ENCODE assay signal across 10 mouse cellular contexts in the genomic region with DNA sequence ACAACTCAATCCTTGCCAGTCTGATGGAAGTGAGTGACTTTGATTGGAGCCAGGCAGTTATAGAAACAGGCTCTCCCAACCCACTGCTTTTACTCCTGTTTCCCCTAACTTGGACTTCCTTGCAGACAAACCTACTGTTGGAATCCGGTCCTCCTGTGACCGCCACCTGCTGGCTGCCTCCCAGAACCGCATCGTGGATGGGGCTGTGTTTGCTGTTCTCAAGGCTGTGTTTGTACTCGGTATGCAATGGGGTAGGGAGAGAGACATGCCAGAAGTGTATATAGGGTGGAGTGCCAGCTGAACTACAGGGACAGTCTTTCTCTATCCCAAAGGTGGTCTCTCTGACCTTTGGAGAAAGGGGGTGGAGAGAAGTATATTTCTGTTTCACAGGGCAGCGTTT. TPM values are rescaled to one million over a fixed set of nuclear protein-coding genes. Genes with fewer than 3 reads are reported as not detected.
DNase-seq lines count a peak whose midpoint lies in the region; ATAC-seq and TF ChIP-seq lines count a peak whose summit lies in the region.
"Had no signal": no experiment of that assay in that cellular context is flagged by ENCODE, and none has a peak within 500 bp of the region (broad histone marks: within the 10 kb centered on the region; RNA-seq: fewer than 3 reads in every experiment).

No protein-coding gene starts in this region.

- no peak for TF ChIP-seq POLR2A in liver, adult 2 months (IDR thresholded peaks at IDR 0.05; ENCODE audit: extremely low read depth, insufficient read depth, low read length)

- peaks cover 98% of the 10 kb centered on the region for H3K36me3 ChIP-seq in embryonic facial prominence, embryonic 10.5 days (replicated peaks)
- H3K36me3 ChIP-seq in hindbrain, embryonic 16.5 days (ENCODE audit: control insufficient read depth, insufficient read depth, low read length) = peaks cover 15% of the 10 kb centered on the region
- peaks cover 17% of the 10 kb centered on the region; the same call in 1 of the 2 replicates for H3K36me3 ChIP-seq in liver, adult 2 months (ENCODE audit: control insufficient read depth, insufficient read depth, low read length)

- peak; percentile 51 to 61 for DNase-seq in right cerebral cortex, adult 2 months (ENCODE audit: low spot score in 2 of 2)
- DNase-seq in right cerebral cortex, adult 18-20 months = no peak
- peak; percentile 47 for DNase-seq in adipocyte (ENCODE audit: low spot score)
- DNase-seq in embryonic facial prominence, embryonic 10.5 days (ENCODE audit: low spot score) = peak; percentile 67
- no peak for DNase-seq in liver, adult 2 months (ENCODE audit: extremely low read depth, low read depth, low spot score)
- DNase-seq in thymus, postnatal 36 days = peak; percentile 69 to 70

- no peaks in the 10 kb centered on the region for H3K79me2 ChIP-seq in liver, adult 2 months (ENCODE audit: control insufficient read depth, insufficient read depth, low read length)

- no peak overlapping the region for H3K9ac ChIP-seq in hindbrain, embryonic 16.5 days (ENCODE audit: low read depth, low read length)
- H3K9ac ChIP-seq in liver, adult 2 months (ENCODE audit: low read depth, low read length) = no peak overlapping the region
- H3K9ac ChIP-seq: heart, embryonic 13.5 days had no signal

- WGBS in embryonic facial prominence, embryonic 10.5 days = 29% methylated on average over 6 of the region's 6 CpGs
- 29% methylated on average over 6 of the region's 6 CpGs for WGBS in hindbrain, embryonic 16.5 days
- 24% methylated on average over 6 of the region's 6 CpGs for WGBS in liver, adult 2 months

- H3K4me2 ChIP-seq in hindbrain, embryonic 16.5 days (ENCODE audit: low read length) = no peak overlapping the region
- H3K4me2 ChIP-seq: heart, embryonic 13.5 days had no signal

- H3K27ac ChIP-seq in embryonic facial prominence, embryonic 10.5 days (replicated peaks) = no peak overlapping the region
- no peak overlapping the region for H3K27ac ChIP-seq in hindbrain, embryonic 16.5 days (ENCODE audit: low read depth, low read length)
- H3K27ac ChIP-seq in liver, adult 2 months (replicated peaks; ENCODE audit: insufficient read depth, low read depth, low read length) = no peak overlapping the region
- H3K27ac ChIP-seq: heart, embryonic 13.5 days had no signal

- H3K4me3 ChIP-seq in embryonic facial prominence, embryonic 10.5 days = no peak overlapping the region
- no peak overlapping the region for H3K4me3 ChIP-seq in hindbrain, embryonic 16.5 days (ENCODE audit: low read length)
- H3K4me3 ChIP-seq in liver, adult 2 months (ENCODE audit: insufficient read depth, low read depth, low read length) = no peak overlapping the region
- H3K4me3 ChIP-seq: heart, embryonic 13.5 days had no signal

- TF ChIP-seq CTCF in liver, adult 2 months (IDR thresholded peaks at IDR 0.05; ENCODE audit: low read depth, low read length) = peak; percentile 79

- H3K4me1 ChIP-seq in embryonic facial prominence, embryonic 10.5 days = no peaks in the 10 kb centered on the region
- no peaks in the 10 kb centered on the region for H3K4me1 ChIP-seq in hindbrain, embryonic 16.5 days (ENCODE audit: control insufficient read depth, insufficient read depth, low read depth, low read length)
- H3K4me1 ChIP-seq in liver, adult 2 months (ENCODE audit: control insufficient read depth, insufficient read depth, low read length) = no peaks in the 10 kb centered on the region

- no peaks in the 10 kb centered on the region for H3K9me3 ChIP-seq in embryonic facial prominence, embryonic 10.5 days
- H3K9me3 ChIP-seq in hindbrain, embryonic 16.5 days (ENCODE audit: control insufficient read depth, low read length) = no peaks in the 10 kb centered on the region
- H3K9me3 ChIP-seq: heart, embryonic 13.5 days had no signal

- H3K27me3 ChIP-seq in embryonic facial prominence, embryonic 10.5 days (replicated peaks; ENCODE audit: low read depth, poor library complexity, severe bottlenecking) = peaks cover 91% of the 10 kb centered on the region
- H3K27me3 ChIP-seq in hindbrain, embryonic 16.5 days (replicated peaks; ENCODE audit: control insufficient read depth, insufficient read depth, low read length) = no peaks in the 10 kb centered on the region
- no peaks in the 10 kb centered on the region for H3K27me3 ChIP-seq in liver, adult 2 months (ENCODE audit: control insufficient read depth, insufficient read depth, low read length)
- H3K27me3 ChIP-seq: heart, embryonic 13.5 days had no signal

- ATAC-seq in hindbrain, embryonic 16.5 days = peak; percentile 68
- peak; percentile 61; the same call in 1 of the 2 replicates for ATAC-seq in monocyte, adult 5-6 weeks (replicated peaks; ENCODE audit: insufficient number of reproducible peaks, low FRiP score, low TSS enrichment, poor library complexity, severe bottlenecking)

RNA-seq across cellular contexts. Expression of a gene that starts 11.7 kb away (rescaled TPM):
- polyA plus RNA-seq in embryonic facial prominence, embryonic 10.5 days (2016; fragmentation: Nextera tagmentation; extraction: Ambion mirVana) = 37.7 and 39.0 TPM in 2 replicates
- polyA plus RNA-seq in hindbrain, embryonic 16.5 days (2015; fragmentation: Nextera tagmentation; extraction: Ambion mirVana) = 17.6 and 25.2 TPM in 2 replicates
- 8.1 and 13.8 TPM in 2 replicates for total RNA-seq in liver, adult 2 months (2014; rRNA removed)
- 33.7 and 59.4 TPM in 2 replicates for polyA plus RNA-seq in liver, adult 2 months (2012; rRNA removed)
- 42.5 to 73.8 TPM (median 57.7 TPM) in 3 replicates for total RNA-seq in monocyte, adult 5-6 weeks (2017)

RNA-seq across cellular contexts. Expression of a gene that starts 13.4 kb away (rescaled TPM):
- 4.9 and 8.3 TPM in 2 replicates for polyA plus RNA-seq in embryonic facial prominence, embryonic 10.5 days (2016; fragmentation: Nextera tagmentation; extraction: Ambion mirVana)
- 88.0 and 92.3 TPM in 2 replicates for polyA plus RNA-seq in hindbrain, embryonic 16.5 days (2015; fragmentation: Nextera tagmentation; extraction: Ambion mirVana)
- under 0.01 and 0.07 TPM in 2 replicates for total RNA-seq in liver, adult 2 months (2014; rRNA removed)
- 0.01 TPM in 1 of 2 replicates, not detected in the other for polyA plus RNA-seq in liver, adult 2 months (2012; rRNA removed)
- 1.2 TPM in 1 of 3 replicates, not detected in the others for total RNA-seq in monocyte, adult 5-6 weeks (2017)

RNA-seq across cellular contexts. Expression of a gene that starts 16.7 kb away (rescaled TPM):
- polyA plus RNA-seq in embryonic facial prominence, embryonic 10.5 days (2016; fragmentation: Nextera tagmentation; extraction: Ambion mirVana) = not detected in 2 replicates
- not detected in 2 replicates for polyA plus RNA-seq in hindbrain, embryonic 16.5 days (2015; fragmentation: Nextera tagmentation; extraction: Ambion mirVana)
- total RNA-seq in liver, adult 2 months (2014; rRNA removed) = not detected in 2 replicates
- not detected in 2 replicates for polyA plus RNA-seq in liver, adult 2 months (2012; rRNA removed)
- total RNA-seq in monocyte, adult 5-6 weeks (2017) = not detected in 3 replicates
- polyA plus RNA-seq: heart, embryonic 13.5 days; stomach, embryonic 14.5 days had no signal

RNA-seq across cellular contexts. Expression of a gene that starts 17.5 kb away (rescaled TPM):
- 3.2 and 3.3 TPM in 2 replicates for polyA plus RNA-seq in embryonic facial prominence, embryonic 10.5 days (2016; fragmentation: Nextera tagmentation; extraction: Ambion mirVana)
- polyA plus RNA-seq in hindbrain, embryonic 16.5 days (2015; fragmentation: Nextera tagmentation; extraction: Ambion mirVana) = 6.8 and 7.9 TPM in 2 replicates
- 2.4 and 3.8 TPM in 2 replicates for total RNA-seq in liver, adult 2 months (2014; rRNA removed)
- 1.1 and 4.3 TPM in 2 replicates for polyA plus RNA-seq in liver, adult 2 months (2012; rRNA removed)
- 206 to 400 TPM (median 270 TPM) in 3 replicates for total RNA-seq in monocyte, adult 5-6 weeks (2017)

RNA-seq across cellular contexts. Expression of a gene that starts 21.7 kb away (rescaled TPM):
- polyA plus RNA-seq in embryonic facial prominence, embryonic 10.5 days (2016; fragmentation: Nextera tagmentation; extraction: Ambion mirVana) = not detected in 2 replicates
- not detected in 2 replicates for polyA plus RNA-seq in hindbrain, embryonic 16.5 days (2015; fragmentation: Nextera tagmentation; extraction: Ambion mirVana)
- not detected in 2 replicates for total RNA-seq in liver, adult 2 months (2014; rRNA removed)
- not detected in 2 replicates for polyA plus RNA-seq in liver, adult 2 months (2012; rRNA removed)
- total RNA-seq in monocyte, adult 5-6 weeks (2017) = 10.8 to 15.8 TPM (median 13.4 TPM) in 3 replicates
- polyA plus RNA-seq: heart, embryonic 13.5 days; stomach, embryonic 14.5 days had no signal

Comparison
In these comparisons a context has a peak if more than half of its experiments do, and no peak if none do; other contexts are left out.
1. DNase-seq: peak in right cerebral cortex, adult 2 months (2 of 2), adipocyte (single experiment), embryonic facial prominence, embryonic 10.5 days (single experiment) and thymus, postnatal 36 days (2 of 2); none in right cerebral cortex, adult 18-20 months (single experiment) and liver, adult 2 months (single experiment).